Mouse (Mus musculus) megakaryocyte progenitor cell, adult 5-6 weeks (primary cell): ENCODE data around the gene Sel1l. TPM values are rescaled to one million over a fixed set of nuclear protein-coding genes. Genes with fewer than 3 reads are reported as not detected.

Source experiments
- ATAC-seq: replicated peaks from 2 replicates; pipeline ENCODE4 v1.8.0; 2016; ENCODE audit warnings: mild to moderate bottlenecking, moderate TSS enrichment, inconsistent platforms; ENCODE audit not compliant: poor library complexity
- total RNA-seq, 2 experiments: library from RNA; stranded (forward) in 1 of 2; stranded (reverse) in 1 of 2; fragments of 157-497, 149-512 nt in 1 of 2; fragments of 200-1000 nt in 1 of 2; gene quantifications; 2 replicates each; pipeline versions ENCODE4 v1.2.3 to v1.2.4; 2015 to 2017

The Sel1l gene
- total RNA-seq, 2 experiments from 2014 or later, result 66.5 to 73.8 TPM

DNA sequence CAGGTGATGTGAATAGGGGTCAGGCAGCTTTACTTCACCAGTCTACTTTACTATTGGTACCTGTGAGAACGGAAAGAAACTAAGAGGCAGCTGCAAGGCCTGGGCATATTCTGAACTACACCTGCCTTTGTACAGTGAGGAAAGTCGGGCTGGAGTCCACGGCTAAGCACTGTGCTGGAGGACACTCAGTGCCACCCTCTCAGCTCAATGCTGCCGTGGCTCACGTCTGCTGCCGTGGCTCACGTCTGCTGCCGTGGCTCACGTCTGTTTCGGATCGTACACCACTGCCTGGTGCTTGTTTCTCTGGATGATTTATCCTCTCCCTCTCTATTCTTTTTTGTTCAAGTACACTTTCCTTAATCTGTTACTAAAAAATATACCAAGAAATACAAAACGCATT is 28.5 kb downstream of the Sel1l start:
- no peak for ATAC-seq

DNA sequence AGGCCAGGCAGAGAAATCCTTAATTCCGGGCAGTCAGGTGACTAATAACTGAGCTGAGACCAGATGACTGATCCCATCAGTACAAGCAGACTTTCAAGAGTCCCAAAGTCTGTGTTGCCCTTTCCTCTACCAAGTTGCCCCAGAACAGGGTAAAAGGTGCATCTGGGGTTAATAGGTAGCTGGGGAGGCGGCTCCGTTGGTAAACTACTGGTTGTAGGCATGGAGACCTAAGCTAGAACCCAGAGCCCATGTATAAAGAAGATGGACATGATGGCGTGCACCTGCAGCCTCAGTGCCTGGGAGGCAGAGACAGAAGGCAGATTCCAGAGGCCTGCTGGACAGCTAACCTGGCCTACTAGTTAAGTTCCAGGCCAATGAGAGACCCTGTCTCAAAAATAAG is 30.2 kb downstream of the Sel1l start:
- ATAC-seq, result no peak

DNA sequence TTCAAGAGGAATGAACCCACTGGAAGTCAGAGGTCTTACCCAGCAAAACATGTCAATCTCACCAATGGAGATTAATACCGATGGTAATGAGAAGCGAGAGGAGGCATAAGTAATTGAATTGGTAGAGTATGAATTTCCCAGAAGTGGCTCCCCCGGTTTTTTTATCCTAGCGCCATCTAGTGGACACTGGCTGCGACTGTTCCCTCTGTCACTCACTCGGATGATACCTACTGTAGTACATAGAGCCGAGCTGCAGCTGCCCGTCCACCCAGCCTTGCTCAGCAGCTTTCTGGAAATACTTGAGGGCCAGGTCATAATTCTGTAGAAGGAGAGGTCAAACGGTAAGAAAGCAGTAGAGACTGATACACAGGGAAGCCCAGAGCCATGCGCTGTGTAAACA is 33.0 kb downstream of the Sel1l start:
- peak; percentile 95 for ATAC-seq

DNA sequence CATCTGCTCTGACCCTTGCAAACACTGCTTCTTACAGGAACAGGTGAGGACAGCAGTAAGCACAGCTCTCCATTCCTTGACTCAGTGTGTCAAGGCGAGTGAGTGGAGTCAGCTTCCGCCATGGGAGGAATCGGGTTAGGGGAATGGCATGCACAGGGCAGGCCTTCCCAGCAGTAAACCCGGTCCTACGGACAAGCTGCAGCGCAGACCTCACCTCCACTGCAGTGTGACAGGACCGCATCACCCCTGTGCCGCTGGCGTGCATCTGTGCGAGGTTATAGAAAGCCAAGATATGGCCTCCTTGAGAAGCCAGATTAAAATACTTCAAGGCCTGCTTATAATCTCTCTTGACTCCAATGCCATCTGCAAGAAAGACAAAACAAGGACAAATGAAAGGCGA is 33.4 kb downstream of the Sel1l start:
- no peak for ATAC-seq

DNA sequence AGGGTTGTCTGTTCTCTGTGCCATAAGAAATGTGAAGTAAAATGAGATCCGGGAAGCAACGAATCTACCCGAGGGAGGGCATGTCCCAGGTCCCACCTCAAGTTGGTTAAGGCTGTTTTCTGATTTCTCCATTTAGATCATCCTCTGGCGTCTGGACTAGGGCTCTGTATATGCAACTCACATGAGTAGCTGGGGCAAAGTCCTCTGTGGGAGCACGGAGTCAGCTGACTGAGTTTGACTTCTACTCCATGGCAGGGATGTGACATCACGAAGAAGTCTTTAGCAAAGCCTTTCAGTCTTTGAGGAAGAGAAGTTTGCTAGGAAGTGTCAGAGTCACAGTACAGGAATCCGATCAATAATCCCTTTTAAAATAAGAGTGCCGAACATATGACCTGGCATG is 40.0 kb downstream of the Sel1l start:
- ATAC-seq, result no peak

DNA sequence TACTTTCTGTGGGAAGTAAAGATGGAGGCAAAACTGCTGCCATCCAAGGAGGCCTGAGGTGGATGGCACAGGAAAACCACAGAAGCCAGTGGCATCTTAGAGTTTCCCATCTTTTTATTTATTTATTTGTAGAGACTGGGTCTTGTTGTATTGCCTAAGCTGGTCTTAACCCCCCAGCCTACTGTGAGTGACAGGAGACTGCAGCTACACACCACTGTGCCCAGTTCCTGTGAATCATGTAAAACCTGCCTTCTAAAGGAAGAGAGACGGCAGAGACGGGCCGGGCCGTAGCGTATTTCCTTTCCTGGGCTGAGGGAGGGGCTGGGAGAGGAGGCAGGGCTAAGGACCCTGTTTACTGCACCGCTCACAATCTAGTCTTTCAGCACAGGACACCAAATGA is 41.2 kb downstream of the Sel1l start:
- ATAC-seq, result no peak

DNA sequence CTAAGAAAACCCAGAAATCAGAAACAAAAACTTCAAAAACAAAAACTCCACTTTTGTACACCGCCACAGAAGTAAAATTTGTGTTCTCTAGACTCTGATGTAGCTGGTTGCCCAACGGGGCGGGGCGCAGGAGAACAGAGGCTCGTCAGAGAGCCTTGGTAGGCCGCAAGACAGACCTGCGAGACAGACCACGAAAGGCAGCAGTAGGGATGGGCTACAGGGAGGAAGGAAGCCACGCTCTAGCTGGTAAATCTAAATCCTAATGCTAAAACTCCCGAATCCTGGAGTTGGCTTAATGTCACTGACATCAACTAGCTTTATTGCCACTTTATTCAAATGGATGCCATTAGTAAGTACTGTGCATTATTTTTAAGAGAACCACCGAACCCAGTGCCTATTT is 41.9 kb downstream of the Sel1l start:
- ATAC-seq, result no peak

DNA sequence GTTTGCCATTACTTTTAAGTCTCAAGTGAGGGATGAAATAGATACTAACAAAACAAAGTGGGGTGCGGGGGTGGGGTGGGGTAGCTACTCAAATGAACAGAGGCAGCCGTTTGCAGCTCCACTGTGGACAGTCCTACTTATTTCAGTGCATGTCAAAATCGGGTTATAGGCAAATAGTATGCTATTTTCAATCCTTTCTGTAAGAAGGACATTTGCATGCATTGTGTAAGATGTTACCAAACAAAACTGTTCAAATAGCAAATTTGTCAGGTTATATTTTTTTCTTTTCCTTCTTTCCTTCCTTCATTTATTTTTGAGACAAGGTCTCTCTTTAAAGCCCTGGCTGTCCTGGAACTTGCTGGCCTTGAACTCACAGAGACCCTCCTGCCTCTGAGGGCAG is 44.7 kb downstream of the Sel1l start:
- ATAC-seq, result no peak

DNA sequence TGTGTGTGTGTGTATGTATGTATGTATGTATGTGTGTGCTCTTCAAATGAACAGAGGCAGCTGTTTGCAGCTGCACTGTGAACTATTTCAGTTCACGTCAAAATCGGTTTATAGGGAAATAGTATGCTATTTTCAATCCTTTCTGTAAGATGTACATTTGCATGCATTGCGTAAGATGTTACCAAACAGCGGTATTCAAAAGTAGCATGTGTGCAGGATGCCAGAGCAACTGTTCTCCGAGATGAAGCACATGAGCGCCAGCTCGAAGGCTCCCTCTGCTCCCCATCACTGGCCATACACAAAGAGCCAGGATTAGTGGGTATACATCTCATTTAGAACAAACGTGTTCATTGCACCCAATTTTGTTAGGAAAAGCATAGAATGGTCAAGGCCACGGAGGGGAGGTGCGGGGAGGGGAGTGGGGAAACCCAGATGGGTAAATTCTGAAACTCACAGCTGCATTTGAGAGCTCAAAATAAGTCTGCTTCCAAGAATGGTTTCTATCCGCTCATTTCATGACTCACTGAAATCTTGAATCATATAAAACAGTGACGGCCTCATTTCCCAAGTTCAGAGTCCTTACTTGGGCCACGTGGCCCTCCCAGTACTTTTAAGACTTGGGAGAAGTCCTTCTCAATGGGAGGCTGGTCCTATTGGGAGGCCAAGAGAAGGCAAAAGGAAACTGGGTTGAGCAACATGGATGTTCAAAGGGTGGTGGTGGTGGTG is 45.6 kb downstream of the Sel1l start:
- ATAC-seq, result peak; percentile 59

DNA sequence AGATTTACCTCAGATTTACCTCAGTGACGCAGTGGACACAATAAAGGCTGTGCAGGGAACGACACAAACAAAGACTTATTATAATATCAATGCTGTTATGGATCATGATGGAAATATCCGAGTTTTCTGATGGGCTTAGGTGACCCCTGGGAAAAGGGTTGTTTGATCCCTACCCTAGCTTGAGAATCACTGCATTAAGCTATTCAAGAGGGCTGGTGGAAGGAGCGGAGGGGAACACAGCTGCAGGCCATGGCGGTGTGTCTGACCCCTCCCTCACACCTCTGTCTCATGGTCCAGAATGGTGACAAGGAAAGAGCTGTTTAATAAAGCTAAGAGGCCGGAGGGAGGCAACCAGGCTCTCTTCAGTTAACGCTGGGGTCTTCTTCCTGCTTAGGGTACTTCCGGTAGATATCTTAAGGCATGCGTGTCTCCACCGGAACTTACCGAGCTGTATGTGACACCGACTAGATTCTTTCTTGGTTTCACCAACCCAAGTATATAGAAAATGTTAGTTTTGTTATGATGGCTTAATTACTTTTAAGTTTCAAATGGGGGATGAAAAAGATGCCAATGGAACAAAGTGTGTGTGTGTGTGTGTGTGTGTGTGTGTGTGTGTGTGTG is 46.3 kb downstream of the Sel1l start:
- ATAC-seq, result no peak

DNA sequence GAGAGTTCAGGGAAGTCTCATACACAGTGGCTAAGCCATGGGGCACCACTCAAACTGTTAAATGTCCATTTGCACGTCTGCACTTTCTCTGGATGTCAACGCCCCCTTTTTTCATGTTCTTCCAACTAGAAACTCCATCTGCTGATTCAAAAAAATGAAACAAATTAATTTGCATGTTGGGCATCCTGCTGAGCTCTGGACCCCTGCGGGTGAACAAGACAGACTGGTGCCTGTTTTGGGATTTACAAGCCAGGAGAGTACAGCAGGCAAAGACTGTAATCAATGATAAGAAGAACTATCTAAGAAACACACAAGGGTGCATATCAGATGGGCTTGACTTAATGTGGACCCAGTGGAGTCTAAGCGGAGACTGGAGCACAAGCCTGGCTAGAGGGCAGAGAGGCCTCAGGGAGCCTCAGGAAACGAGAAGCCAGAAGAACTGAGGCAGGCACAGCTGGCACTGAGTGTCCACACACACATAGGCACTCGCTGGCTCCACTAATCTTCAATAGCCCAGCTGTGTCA is 48.0 kb downstream of the Sel1l start:
- no peak for ATAC-seq

DNA sequence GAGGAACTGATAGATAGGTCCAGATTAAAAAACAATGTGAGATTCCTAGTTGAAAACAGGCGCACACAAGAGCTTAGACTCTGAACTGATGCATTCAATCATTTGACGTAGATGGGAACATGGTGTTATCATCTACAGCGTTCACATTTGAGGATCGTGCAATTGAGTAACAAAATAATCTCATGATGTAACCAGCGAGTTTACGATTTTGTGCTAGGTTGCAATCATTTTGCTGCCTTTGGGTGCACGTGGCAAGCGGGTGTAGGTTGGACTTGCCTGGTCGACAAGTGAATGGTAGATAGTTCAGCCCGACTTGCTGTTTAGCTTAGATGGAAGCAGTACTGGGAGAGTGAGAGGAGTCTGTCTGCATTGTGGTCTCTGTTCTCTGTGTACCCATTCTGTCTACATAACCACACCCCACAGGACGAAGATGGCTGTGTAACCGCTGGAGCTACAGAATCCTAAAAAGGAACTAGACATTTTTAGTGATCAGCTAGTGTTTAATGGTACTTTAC is 49.1 kb downstream of the Sel1l start:
- 0 out of 2 replicates have a peak, but pooled peaks have one; percentile 22 for ATAC-seq

DNA sequence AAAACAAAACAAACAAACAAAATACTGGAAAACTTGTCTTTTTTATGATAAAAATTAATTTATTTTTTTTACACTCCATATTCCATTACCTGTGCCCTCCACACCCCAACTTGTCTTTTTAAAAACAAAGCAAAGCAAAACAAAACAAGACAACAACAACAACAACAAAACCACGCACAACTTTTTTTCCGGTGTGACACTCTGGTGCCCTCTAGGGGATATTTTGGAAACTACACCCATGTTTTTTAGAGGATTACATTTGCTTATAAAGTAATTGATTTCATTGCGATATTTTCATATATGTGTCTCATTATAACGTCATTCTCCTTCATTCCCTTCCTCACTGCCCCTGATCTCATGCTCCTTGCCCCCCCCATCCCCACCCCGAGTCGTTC is 49.6 kb downstream of the Sel1l start:
- ATAC-seq, result peak; percentile 42; the same call in 1 of the 2 replicates

DNA sequence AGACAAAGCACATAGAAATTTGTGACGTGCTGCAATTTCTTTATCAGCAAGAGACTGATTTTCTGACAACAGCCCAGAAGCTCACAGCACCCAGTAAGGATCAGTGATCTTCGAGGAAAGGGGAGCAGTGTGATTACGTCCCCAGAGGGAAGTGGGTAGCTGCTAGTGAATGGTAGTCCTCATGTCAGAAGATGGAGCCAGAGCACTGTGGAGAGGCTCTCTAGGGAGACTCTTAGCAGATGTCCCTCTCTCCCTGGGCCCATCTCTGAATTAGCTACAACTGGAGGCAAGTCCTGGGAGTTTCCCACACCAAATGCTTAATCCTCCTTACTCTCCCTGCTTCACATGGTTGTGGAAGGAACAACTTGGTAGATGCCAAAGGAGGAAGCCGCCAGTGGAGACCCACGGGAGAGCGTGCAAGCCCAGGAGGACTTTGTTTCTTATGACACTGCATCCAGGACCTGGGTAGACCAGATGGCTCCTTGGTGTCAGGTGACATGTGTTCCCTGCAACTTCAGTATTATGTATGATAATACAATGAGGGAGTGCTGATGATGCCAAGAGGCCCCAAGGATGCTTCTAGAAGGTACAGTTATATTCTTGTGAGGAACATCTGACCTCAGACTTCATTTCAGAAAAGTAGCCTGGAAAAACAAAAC is 50.1 kb downstream of the Sel1l start:
- peak; percentile 47 for ATAC-seq

DNA sequence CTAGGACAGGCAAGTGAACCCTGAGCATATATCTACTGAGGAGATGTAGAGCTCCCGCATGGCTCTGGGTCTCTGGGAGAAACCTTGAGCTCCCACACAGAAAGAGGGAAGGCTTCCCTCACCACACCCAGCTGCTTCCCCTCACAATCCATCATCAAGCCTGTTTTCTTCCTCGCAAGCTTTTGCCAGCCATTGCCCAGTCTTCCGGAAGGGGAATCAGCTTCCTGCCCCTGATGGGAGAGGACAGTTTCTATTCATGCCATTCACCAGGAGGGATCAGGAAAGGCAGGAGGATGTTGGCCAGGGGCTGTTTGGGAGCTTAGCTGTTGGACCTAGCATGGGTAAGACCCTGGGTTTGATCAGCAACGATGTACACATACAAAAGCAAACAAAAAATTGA is 52.2 kb downstream of the Sel1l start:
- no peak for ATAC-seq

DNA sequence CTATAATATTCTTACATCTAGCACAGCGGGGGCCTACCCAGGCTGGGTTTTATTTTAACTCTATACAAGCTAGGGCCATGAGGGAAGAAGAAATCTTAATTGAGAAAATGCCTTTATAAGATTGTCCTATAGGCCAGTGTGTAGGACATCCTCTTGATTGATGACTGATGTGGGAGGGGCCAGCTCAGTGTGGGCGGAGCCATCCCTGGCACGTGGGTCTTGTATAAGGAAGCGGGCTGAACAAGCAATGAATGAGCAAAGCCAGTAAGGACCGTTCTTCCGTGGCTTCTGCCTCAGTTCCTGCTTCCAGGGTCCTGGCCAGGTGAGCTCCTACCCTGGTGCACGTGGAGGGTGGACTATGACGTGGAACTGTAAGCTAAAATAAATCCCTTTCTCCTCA is 55.7 kb downstream of the Sel1l start:
- peak; percentile 38; the same call in 1 of the 2 replicates for ATAC-seq

DNA sequence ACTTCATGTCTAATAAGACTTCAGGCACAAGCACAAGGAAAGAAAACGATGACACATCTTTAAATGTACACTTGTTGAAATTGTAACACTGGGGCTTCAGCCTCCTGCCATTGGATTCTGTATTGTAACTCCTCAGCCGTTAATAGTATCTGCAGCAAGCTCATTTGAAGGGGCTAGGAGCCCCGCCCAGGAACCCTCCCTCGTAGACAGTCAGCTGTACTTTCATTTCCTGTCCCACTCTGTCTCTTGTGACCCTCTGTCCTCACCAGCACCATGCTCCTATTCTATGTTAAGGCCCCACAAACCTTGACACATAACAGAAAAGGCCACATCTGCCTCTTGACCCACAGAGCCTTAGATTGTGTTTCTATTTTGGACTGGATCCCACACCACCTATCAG is 57.1 kb downstream of the Sel1l start:
- ATAC-seq, result no peak

DNA sequence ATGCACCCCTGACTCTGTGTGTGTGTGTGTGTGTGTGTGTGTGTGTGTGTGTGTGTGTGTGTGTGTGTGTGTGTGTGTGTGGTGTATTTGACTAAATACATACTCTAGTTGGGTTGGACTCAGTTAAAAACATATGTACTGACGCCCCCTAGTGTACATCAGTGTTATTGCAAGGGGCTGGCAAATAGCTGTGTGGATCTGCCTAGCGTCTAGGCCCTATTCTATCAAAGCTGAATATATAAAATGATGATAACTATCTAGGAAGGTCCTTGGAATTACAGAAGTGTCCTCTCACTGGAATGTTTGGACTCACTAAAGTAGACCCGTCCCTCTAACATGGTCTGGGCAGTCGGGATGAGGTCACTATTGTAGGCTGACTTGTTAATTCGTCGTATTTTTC is 59.2 kb downstream of the Sel1l start:
- ATAC-seq, result peak; percentile 89

DNA sequence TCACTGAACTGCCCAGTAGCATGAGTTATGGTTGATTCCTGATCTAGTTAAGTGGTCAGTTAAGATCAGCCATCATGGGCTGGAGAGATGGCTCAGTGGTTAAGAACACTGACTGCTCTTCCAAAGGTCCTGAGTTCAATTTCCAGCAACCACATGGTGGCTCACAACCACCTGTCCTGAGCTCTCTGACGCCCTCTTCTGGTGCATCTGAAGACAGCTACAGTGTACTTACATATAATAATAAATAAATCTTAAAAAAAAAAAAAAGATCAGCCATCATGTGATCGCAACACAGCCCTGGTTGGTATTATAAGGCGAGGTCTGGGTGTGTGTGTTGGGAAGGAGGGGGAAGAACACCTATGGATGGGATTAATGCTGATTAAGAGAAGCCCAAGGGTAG is 60.5 kb downstream of the Sel1l start:
- peak; percentile 4; the same call in 1 of the 2 replicates for ATAC-seq

DNA sequence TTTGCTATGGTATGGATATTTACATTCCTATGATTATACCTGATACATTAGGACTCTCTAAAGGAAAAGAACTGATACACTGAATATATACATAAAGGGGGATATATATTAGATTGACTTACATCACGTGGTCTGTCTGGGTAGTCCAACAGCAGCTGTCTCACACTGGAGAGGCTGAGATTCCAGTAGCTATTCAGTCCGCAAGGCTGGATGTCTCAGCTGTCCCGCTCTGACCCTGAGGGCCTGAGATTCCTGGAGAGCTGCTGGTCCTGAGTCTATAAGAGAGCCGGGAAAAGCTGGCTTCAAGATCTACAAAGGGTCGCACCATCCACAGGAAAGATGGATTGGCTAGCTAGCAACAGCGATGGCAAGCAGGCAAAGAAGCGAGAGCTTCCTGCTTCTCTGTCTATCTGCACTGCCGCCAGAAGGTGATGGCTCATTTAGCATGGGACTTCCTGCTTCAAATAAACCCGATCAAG is 61.0 kb downstream of the Sel1l start, which contains the start of gene Ston2:
Gene Ston2, minus strand, starts transcription at position 429 of the 479 bp plus-strand sequence.
- ATAC-seq, result no peak

DNA sequence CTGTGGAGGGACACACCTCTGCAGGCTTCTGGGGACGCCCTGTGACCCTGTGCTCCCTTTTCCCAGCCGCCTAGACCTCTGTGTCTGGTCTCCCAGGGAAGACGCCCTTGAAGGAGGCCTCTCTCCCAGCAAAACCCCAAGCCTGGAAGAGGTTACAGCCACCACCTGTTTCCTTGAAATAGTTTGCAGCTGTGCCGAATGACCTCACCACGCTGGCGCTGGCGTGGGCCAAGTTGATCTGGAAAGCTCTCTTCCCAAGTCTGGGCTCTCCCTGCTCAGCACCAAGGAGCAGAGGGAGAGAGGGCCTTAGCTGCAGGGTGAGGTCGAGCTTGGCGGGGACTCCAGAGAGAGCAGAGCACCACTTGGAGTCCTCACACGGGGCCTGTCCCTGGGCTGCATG is 62.6 kb downstream of the Sel1l start:
- ATAC-seq, result no peak
